Mouse (Mus musculus) lung, postnatal 0 days (tissue): ENCODE measurements at regions not wholly inside any gene's neighbourhood (a gene's known extent, or its start where the extent isn't known, plus 50 kb on each side); places are given as distances from the start of the nearest gene placed in this dataset.

Source experiments
- CTCF ChIP-seq: IDR thresholded peaks from 2 replicates; pipeline ENCODE4 v1.5.1; 2016; ENCODE audit warnings: antibody characterized with exemption, mild to moderate bottlenecking
- EP300 ChIP-seq: IDR thresholded peaks from 2 replicates; pipeline ENCODE4 v1.6.1; 2016; ENCODE audit warnings: antibody characterized with exemption, mild to moderate bottlenecking, control low read depth

DNA sequence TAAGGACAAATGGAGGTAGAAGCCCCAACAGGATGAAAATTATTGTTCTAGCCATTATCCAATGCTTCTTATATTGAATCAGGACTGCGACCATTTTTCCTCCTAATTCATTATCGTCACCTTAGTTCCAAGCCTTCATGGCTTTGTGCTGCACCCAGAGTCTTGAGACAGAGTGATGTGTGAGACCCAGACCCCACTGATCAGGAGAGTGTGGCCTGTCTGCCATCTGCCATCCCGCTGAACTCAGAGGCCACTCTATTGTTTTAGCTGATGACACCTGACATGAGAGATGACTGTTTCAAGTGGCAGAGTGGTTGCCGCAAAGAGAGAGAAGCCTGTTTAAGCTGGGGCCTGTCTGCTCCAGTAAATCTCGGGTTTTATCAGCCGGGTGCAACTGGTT lies 361.4 kb downstream of the Rwdd3 start:
- TF ChIP-seq CTCF (no peak), EP300 (no peak)
